Mouse (Mus musculus) cerebellum, postnatal 36 days (tissue): Measurements from ENCODE around the gene Olfr763.
"Not testable (repeated sequence)": the region's sequence is repeated elsewhere in the genome, so short reads cannot be mapped to it uniquely, and the experiment has no call there.

Source experiments
- DNase-seq, 2 experiments: peaks; one replicate each; pipeline ENCODE4 v3.0.0; 2021 to 2022; ENCODE audit warnings: mixed read lengths in 2 of 2

Gene Olfr763

GRCm38 (mm10) chr10:129010288-129010841 lies at the start of gene Olfr763:
Gene Olfr763 (plus strand): TSS chr10:129010791.
- no peak for DNase-seq

GRCm38 (mm10) chr10:128964961-128965360 lies 45.6 kb upstream of the Olfr763 start:
- no peak for DNase-seq

- no peak for DNase-seq
These were observed 44.7 kb upstream of the Olfr763 start for GRCm38 (mm10) chr10:128965871-128966270.

GRCm38 (mm10) chr10:128968341-128968749 lies 42.2 kb upstream of the Olfr763 start:
- no peak for DNase-seq

GRCm38 (mm10) chr10:128970740-128971250 lies 39.8 kb upstream of the Olfr763 start:
- no peak for DNase-seq

- DNase-seq = no peak
These were observed 37.8 kb upstream of the Olfr763 start for GRCm38 (mm10) chr10:128972841-128973240.

GRCm38 (mm10) chr10:128976395-128976794 lies 34.2 kb upstream of the Olfr763 start:
- DNase-seq = no peak

GRCm38 (mm10) chr10:128977522-128978114 lies 33.0 kb upstream of the Olfr763 start:
- peak; percentile 60 to 62 for DNase-seq

GRCm38 (mm10) chr10:128980644-128981365 lies 29.8 kb upstream of the Olfr763 start:
- DNase-seq = no peak

- not testable (repeated sequence) for DNase-seq
These were observed 21.5 kb upstream of the Olfr763 start, which contains the start of gene Olfr9 for GRCm38 (mm10) chr10:128989131-128989530. Gene Olfr9 (plus strand): TSS chr10:128989431.

GRCm38 (mm10) chr10:128990129-128990850 lies 20.3 kb upstream of the Olfr763 start:
- DNase-seq = not testable (repeated sequence)

- DNase-seq = no peak
These were observed 19.6 kb upstream of the Olfr763 start for GRCm38 (mm10) chr10:128990994-128991393.

GRCm38 (mm10) chr10:128995796-128996195 lies 14.8 kb upstream of the Olfr763 start:
- no peak for DNase-seq

- no peak for DNase-seq
These were observed 14.0 kb upstream of the Olfr763 start for GRCm38 (mm10) chr10:128996523-128997040.

- no peak for DNase-seq
These were observed 6.3 kb upstream of the Olfr763 start for GRCm38 (mm10) chr10:129004032-129004920.

GRCm38 (mm10) chr10:129011511-129011910 lies 920 bp downstream of the Olfr763 start:
- not testable (repeated sequence) for DNase-seq

GRCm38 (mm10) chr10:129014477-129014876 lies 3.9 kb downstream of the Olfr763 start:
- DNase-seq = no peak

GRCm38 (mm10) chr10:129023319-129023718 lies 12.7 kb downstream of the Olfr763 start:
- no peak for DNase-seq

GRCm38 (mm10) chr10:129026018-129026662 lies 15.5 kb downstream of the Olfr763 start:
- DNase-seq = peak; percentile 3 to 28

GRCm38 (mm10) chr10:129028343-129028742 lies 17.8 kb downstream of the Olfr763 start:
- no peak for DNase-seq

- DNase-seq = no peak
These were observed 29.2 kb downstream of the Olfr763 start, which contains the start of gene Olfr764-ps1 for GRCm38 (mm10) chr10:129039796-129040195. Gene Olfr764-ps1 (minus strand): TSS chr10:129039896.
